Comparison of ENCODE assay signal across 19 mouse cellular contexts in the genomic region with DNA sequence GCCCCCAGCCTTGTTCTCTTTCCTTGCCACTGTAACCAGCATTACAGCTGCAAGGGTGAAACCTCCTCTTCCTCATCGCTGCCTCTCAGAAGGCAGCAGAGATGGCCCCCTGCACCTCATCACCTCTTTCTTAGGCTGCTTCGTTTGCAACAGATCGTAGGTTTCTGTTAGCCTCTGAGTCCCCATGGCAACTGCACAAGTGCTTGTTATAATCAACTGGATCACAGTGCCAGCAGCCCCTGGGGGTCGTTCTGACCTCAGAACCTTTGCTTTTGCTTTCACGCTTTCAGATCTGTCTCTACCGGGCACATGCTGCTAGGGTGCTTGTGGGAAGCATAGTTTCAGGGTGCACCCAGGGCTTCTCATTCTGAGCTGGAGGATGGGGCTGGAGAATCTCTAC.
A peak's percentile ranks its signal among the peaks of the same experiment; 100 is the strongest.
DNase-seq lines count a peak whose midpoint lies in the region; ATAC-seq and TF ChIP-seq lines count a peak whose summit lies in the region.
"Had no signal": no experiment of that assay in that cellular context is flagged by ENCODE, and none has a peak within 500 bp of the region (broad histone marks: within the 10 kb centered on the region; RNA-seq: fewer than 3 reads in every experiment).

No protein-coding gene starts in this region.

- no peak overlapping the region for H3K9ac ChIP-seq in midbrain, embryonic 11.5 days (ENCODE audit: low read length)
- H3K9ac ChIP-seq in forebrain, postnatal 0 days, result no peak overlapping the region
- H3K9ac ChIP-seq in midbrain, embryonic 14.5 days (replicated peaks; ENCODE audit: low read length), result no peak overlapping the region
- H3K9ac ChIP-seq: liver, postnatal 0 days had no signal

- H3K9me3 ChIP-seq in midbrain, embryonic 11.5 days (ENCODE audit: control insufficient read depth, low read length), result no peaks in the 10 kb centered on the region
- H3K9me3 ChIP-seq in midbrain, embryonic 10.5 days (replicated peaks), result no peaks in the 10 kb centered on the region
- no peaks in the 10 kb centered on the region for H3K9me3 ChIP-seq in forebrain, postnatal 0 days (ENCODE audit: low read length)
- no peaks in the 10 kb centered on the region for H3K9me3 ChIP-seq in midbrain, embryonic 14.5 days (ENCODE audit: control insufficient read depth, low read length)

- peak; percentile 58 for ATAC-seq in midbrain, embryonic 11.5 days (ENCODE audit: low FRiP score)
- peak; percentile 66 for ATAC-seq in forebrain, postnatal 0 days
- peak; percentile 46; the same call in 1 of the 2 replicates for ATAC-seq in midbrain, embryonic 14.5 days (ENCODE audit: low FRiP score, low TSS enrichment)
- ATAC-seq in megakaryocyte-erythroid progenitor cell, adult 5-6 weeks (replicated peaks; ENCODE audit: low FRiP score, low TSS enrichment, poor library complexity, severe bottlenecking), result no peak
- ATAC-seq: activated CD4-positive, CD25-positive, alpha-beta regulatory T cell, adult 4 months; liver, postnatal 0 days had no signal

- peaks cover 5% of the 10 kb centered on the region; the same call in 1 of the 2 replicates for H3K4me1 ChIP-seq in midbrain, embryonic 11.5 days (ENCODE audit: control insufficient read depth, insufficient read depth, low read length)
- H3K4me1 ChIP-seq in midbrain, embryonic 10.5 days, result peaks cover 8% of the 10 kb centered on the region
- H3K4me1 ChIP-seq in forebrain, postnatal 0 days (ENCODE audit: insufficient read depth), result peaks cover 6% of the 10 kb centered on the region; the same call in 1 of the 2 replicates
- peaks cover 10% of the 10 kb centered on the region for H3K4me1 ChIP-seq in midbrain, embryonic 14.5 days (ENCODE audit: control insufficient read depth, insufficient read depth, low read length)
- H3K4me1 ChIP-seq: megakaryocyte, embryonic 14.5 days had no signal

- no peaks in the 10 kb centered on the region for H3K36me3 ChIP-seq in midbrain, embryonic 11.5 days (ENCODE audit: control insufficient read depth, insufficient read depth, low read length)
- H3K36me3 ChIP-seq in midbrain, embryonic 10.5 days, result no peaks in the 10 kb centered on the region
- H3K36me3 ChIP-seq in forebrain, postnatal 0 days (ENCODE audit: insufficient read depth), result no peaks in the 10 kb centered on the region
- no peaks in the 10 kb centered on the region for H3K36me3 ChIP-seq in midbrain, embryonic 14.5 days (ENCODE audit: control insufficient read depth, insufficient read depth, low read length)

- H3K27me3 ChIP-seq in midbrain, embryonic 11.5 days (ENCODE audit: control insufficient read depth, insufficient read depth, low read length), result no peaks in the 10 kb centered on the region
- H3K27me3 ChIP-seq in midbrain, embryonic 10.5 days (ENCODE audit: low read depth, poor library complexity, severe bottlenecking), result no peaks in the 10 kb centered on the region
- no peaks in the 10 kb centered on the region for H3K27me3 ChIP-seq in forebrain, postnatal 0 days (ENCODE audit: insufficient read depth, low read length)
- H3K27me3 ChIP-seq in midbrain, embryonic 14.5 days (ENCODE audit: control insufficient read depth, insufficient read depth, low read length), result no peaks in the 10 kb centered on the region
- H3K27me3 ChIP-seq: megakaryocyte, embryonic 14.5 days had no signal

- H3K4me3 ChIP-seq in midbrain, embryonic 11.5 days (ENCODE audit: low read depth, low read length), result no peak overlapping the region
- H3K4me3 ChIP-seq in midbrain, embryonic 10.5 days, result no peak overlapping the region
- H3K4me3 ChIP-seq in forebrain, postnatal 0 days (ENCODE audit: low read depth, low read length), result no peak overlapping the region
- no peak overlapping the region for H3K4me3 ChIP-seq in midbrain, embryonic 14.5 days (replicated peaks; ENCODE audit: low read depth, low read length)
- H3K4me3 ChIP-seq: megakaryocyte, embryonic 14.5 days had no signal

- WGBS in midbrain, embryonic 11.5 days, result 42% methylated on average over 6 of the region's 6 CpGs
- 43% methylated on average over 6 of the region's 6 CpGs for WGBS in midbrain, embryonic 10.5 days
- WGBS in forebrain, postnatal 0 days, result 21% methylated on average over 6 of the region's 6 CpGs
- 21% methylated on average over 6 of the region's 6 CpGs for WGBS in midbrain, embryonic 14.5 days

- intact Hi-C loops in left cerebral cortex, postnatal 10 days (cut with DNase I), result no loop called here

- no peak overlapping the region for H3K4me2 ChIP-seq in midbrain, embryonic 11.5 days
- H3K4me2 ChIP-seq in forebrain, postnatal 0 days (ENCODE audit: low read depth), result peak overlapping the region; percentile 8; the same call in 1 of the 2 replicates
- H3K4me2 ChIP-seq in midbrain, embryonic 14.5 days (ENCODE audit: low read length), result 0 out of 2 replicates have a peak overlapping the region, but pooled peaks have one; percentile 11

- DNase-seq in midbrain, embryonic 11.5 days (ENCODE audit: low spot score, missing footprints), result no peak
- no peak for DNase-seq in midbrain, embryonic 10.5 days (ENCODE audit: low spot score)
- DNase-seq in forebrain, postnatal 0 days, result peak; percentile 27
- DNase-seq in midbrain, embryonic 14.5 days, result peak; percentile 58
- no peak for DNase-seq in kidney, postnatal 10 days
- DNase-seq in left cerebral cortex, postnatal 10 days (ENCODE audit: extremely low spot score in 1 of 2, low spot score in 2 of 2), result no peak
- DNase-seq: adrenal gland, postnatal 25 days; cerebellum, adult 2 months; gastrocnemius, postnatal 10 days; kidney, adult 9 months; kidney, postnatal 4 days; liver; liver, postnatal 0 days; lung, postnatal 14 days; right cerebral cortex, postnatal 4 days; thymus, postnatal 4 days had no signal

- no peak for TF ChIP-seq CTCF in forebrain, postnatal 0 days (IDR thresholded peaks at IDR 0.05; ENCODE audit: low read depth)

- H3K27ac ChIP-seq in midbrain, embryonic 11.5 days (ENCODE audit: low read depth, low read length), result no peak overlapping the region
- H3K27ac ChIP-seq in midbrain, embryonic 10.5 days (replicated peaks), result no peak overlapping the region; the same call in 1 of the 2 replicates
- peak overlapping the region; percentile 21; the same call in 1 of the 2 replicates for H3K27ac ChIP-seq in forebrain, postnatal 0 days (ENCODE audit: low read depth, low read length)
- peak overlapping the region; percentile 27; the same call in 1 of the 2 replicates for H3K27ac ChIP-seq in midbrain, embryonic 14.5 days (replicated peaks; ENCODE audit: low read depth, low read length)

Comparison
In these comparisons a context has a peak if more than half of its experiments do, and no peak if none do; other contexts are left out.
1. DNase-seq: peak in forebrain, postnatal 0 days (single experiment) and midbrain, embryonic 14.5 days (single experiment); none in midbrain, embryonic 11.5 days (single experiment), midbrain, embryonic 10.5 days (single experiment), kidney, postnatal 10 days (single experiment) and left cerebral cortex, postnatal 10 days (0 of 2).
2. H3K27ac ChIP-seq: peak in forebrain, postnatal 0 days (single experiment) and midbrain, embryonic 14.5 days (single experiment); none in midbrain, embryonic 11.5 days (single experiment) and midbrain, embryonic 10.5 days (single experiment).